Mouse (Mus musculus): Measurements from ENCODE around the gene Sohlh2.
"Not testable (repeated sequence)": the region's sequence is repeated elsewhere in the genome, so short reads cannot be mapped to it uniquely, and the experiment has no call there.

Gene Sohlh2

GRCm38 (mm10) chr3:55181766-55182165, at the start of gene Sohlh2:
Sohlh2 (plus strand) TSS chr3:55182028.
- DNase-seq (ENCODE audit: low read depth), result no peak

DNA sequence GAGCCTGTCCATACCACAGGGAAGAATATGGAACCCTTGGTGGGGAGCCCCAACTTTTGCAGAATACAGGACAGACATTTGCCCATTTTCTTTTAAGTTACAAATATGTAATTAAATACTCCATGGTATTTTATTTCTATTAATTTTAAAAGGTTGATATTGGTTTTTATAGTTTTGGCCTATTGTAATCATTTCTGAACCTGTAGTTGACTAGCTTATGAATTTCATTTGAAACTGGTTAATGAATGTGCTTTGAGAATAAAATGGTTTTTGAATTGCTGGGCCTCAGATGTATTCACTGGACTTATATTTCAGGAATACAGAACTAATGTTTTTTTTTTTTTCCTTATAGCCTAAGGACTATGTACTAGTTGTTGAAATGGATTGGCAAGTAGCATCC, 44.8 kb upstream of the Sohlh2 start, which contains the start of gene Ccdc169:
Ccdc169 (plus strand) TSS at position 301 of the 400 bp plus-strand sequence.
- DNase-seq (ENCODE audit: low read depth), result no peak

- DNase-seq (ENCODE audit: low read depth), result no peak
Measured at GRCm38 (mm10) chr3:55139837-55140236, 42.0 kb upstream of the Sohlh2 start.

DNA sequence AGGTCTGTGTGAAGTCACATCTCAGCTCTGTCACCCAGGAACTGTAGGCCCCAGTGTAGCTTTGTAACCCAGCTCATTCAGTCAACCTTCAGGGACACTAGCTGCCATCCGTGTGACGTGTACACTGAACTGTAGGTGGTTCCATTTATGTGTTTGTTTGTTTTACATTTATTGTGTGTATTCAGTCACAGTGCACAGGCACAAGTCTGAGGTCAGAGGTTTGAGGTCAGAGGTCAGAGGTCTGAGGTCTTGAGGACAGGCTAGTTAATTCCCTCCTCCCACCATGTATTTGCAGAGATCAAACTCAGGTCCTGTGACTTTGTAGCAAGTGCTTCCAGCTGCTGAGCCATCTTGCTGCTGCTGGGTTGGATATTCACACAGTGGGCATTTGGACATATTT, 40.4 kb upstream of the Sohlh2 start:
- no peak for DNase-seq (ENCODE audit: low read depth)

DNA sequence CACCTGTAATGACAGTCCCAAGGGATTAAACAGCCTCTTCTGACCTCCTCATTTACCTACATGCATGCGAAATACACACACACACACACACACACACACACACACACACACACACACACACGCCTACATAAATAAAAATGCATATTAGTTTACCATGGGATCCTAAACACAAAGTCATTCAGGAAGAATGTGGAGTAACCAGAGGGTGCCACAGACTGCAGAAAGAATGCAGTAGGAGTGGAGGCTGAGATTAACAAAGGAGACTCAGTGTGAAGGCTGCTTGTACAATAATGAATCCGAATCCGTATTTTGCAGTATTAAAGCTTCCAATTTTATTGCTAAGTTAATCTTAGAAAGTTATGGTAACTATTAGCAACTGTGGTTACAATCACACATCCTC, 36.9 kb upstream of the Sohlh2 start:
- no peak for DNase-seq (ENCODE audit: low read depth)

DNA sequence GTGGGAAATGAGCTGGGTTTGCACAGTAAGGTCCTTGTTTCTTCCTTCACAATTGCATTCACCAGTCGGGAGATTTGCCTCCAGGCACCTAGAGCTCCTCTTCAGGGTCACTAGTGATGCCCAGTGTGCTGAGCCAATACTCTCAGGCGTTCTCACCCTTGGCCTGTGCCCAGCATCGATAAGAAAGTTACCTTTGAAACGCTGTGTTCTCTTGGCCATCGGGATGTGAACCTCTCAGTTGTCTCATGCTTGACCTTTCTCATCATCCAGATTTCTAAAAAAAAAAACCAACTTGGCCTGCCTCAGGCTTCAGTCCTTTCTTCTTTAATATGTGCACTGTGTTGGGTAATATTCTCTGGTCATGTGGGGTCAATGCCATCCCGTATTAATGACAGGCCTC, 35.4 kb upstream of the Sohlh2 start:
- DNase-seq (ENCODE audit: low read depth), result no peak

DNA sequence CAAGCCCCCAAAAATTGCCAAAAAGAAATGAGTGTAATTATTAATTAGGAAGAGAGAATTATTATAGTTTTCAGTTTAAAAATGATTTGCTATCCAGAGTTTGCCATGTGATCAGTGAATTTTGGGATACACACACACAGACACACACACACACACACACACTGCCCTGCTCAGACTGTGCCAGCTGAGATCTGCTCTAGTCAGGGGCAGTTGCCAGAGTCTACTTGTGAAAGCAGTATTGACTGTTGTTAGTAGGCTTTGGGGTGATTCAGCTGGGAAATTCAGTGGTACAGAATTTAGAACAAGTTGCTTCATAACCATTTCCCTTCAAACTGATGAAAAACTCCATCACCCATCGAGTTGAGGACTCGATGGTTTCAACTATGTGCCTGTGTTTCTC, 34.7 kb upstream of the Sohlh2 start:
- DNase-seq (ENCODE audit: low read depth), result no peak

DNA sequence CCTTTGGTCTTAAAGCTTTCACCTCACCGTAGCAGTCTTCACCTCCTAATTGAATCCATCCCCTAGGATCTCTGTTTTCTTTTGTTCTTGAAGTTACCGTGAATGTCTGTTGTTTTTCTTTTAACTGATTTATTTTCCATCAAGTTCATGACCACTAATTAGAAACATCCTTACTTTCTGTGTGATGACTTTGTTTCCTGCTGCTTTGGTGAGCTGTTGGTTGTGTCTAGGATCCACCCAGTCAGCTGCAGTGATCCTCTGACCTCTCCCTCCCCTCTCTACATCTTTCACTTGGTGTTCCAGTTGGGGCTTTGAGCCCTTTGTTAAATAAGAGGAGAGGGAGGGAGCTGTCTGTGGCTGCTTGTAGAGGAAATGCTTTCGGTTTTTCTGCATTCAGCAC, 33.7 kb upstream of the Sohlh2 start:
- DNase-seq (ENCODE audit: low read depth), result no peak

- peak; percentile 50 for DNase-seq (ENCODE audit: low read depth)
Measured at GRCm38 (mm10) chr3:55151656-55152433, 30.0 kb upstream of the Sohlh2 start.

DNA sequence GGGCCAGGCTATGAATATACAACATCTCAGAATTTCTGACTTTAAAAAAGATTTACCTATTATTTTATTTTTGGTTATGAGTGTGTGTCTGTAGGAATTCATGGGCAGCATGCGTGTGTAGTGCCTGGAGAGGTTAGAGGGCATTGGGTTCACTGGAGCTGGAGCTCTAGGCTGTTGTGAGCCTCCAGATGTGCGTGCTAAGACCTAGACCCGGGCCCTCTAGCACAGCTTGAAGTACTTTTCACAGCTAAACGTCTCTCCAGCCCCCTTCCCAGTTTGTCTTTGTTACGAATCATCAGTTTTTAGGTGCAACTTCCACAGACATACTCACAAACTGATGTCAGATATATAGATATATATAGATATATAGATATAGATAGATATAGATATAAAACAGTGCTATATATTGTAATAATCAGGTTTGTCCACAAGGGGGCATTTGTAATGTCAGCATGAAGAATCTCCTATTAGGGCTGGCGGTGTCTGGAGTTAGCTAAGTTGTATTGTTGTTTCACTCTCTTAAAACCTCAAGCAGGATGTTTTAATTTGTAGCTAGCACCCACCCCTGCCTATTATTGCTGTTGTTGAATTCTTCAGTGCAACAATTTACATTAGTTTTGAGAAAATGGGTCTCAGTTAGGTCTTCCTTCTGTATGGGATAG, 29.0 kb upstream of the Sohlh2 start:
- peak; percentile 62 for DNase-seq (ENCODE audit: low read depth)

GRCm38 (mm10) chr3:55154163-55154562, 27.7 kb upstream of the Sohlh2 start:
- no peak for DNase-seq (ENCODE audit: low read depth)

DNA sequence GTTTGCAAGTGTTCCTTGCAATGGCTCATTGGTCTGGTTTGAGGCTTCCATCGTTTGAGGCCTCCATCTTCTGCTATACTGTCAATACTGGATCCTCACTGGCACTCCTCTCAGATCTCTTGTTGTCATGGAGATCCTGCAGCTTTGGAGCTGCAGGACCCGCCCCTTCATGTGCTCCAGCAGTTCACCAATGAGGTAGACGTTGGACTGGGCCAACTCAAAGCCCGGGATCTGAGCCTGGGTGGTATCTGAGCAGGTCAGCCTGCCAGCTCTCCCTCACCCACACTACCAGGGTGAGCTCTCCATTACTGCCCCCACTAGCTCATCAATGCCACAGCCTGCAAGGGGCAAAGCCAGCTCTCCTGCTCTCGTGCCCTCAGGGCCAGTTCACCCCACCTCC, 24.4 kb upstream of the Sohlh2 start:
- DNase-seq (ENCODE audit: low read depth), result no peak

GRCm38 (mm10) chr3:55161144-55161543, 20.7 kb upstream of the Sohlh2 start:
- DNase-seq (ENCODE audit: low read depth), result no peak

GRCm38 (mm10) chr3:55163510-55163909, 18.3 kb upstream of the Sohlh2 start:
- no peak for DNase-seq (ENCODE audit: low read depth)

DNA sequence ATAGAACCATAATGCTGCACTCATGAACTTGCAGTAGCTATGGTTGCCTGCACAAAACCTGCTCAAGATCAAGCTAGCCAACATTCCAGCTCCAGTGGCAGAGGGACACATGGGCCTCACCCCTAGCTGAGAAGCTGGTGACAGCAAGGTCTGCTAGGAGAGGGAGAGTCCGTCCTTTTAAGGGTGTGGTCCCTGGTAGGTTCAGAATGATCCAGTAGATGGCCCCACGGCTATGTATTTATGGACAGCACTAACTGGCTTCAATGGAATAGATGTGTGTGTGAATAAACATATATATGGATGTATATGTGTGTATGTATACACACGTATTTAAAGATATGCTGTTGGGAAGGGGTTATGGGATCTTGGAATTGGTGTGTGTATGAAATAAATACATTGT, 9.3 kb upstream of the Sohlh2 start:
- DNase-seq (ENCODE audit: low read depth), result no peak

DNA sequence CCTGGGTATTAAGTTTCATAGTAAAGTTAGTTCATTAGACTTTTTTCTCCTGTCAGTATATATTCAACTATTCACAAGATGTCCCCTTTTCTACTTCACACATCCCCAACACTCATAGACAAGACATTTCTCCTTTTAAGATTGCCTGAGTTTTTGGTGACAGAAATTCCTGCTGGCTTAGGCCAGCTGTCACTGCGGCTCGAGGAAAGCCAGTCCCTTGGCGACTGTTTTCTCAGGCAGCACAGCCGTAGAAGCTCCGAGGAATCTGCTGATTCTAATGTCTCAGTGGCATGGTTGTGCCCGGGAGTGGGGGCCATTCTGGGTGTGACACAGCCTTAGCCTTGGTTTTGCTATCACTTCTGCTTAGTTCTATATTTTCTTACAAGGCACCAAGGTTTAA, 4.6 kb upstream of the Sohlh2 start:
- DNase-seq (ENCODE audit: low read depth), result no peak

DNA sequence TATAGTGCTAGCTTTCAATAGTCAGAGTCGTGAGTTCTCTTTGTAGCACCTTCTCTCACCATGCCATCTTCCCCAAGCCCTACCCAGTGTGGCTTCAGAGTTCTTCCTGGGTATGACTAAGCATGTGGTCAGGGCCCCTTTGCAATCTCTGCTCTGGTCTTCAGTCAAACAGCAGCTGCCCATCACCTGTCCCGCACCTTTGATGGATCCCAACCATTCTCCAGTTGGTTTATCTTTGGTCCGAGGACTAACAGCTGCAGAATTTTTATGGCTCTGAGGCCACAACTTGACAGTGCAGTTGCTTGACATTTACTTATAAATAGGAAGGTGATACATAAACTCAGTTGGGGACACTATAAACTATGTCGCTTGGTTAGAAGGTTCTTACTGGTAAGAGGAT, 9.8 kb downstream of the Sohlh2 start:
- no peak for DNase-seq (ENCODE audit: low read depth)

DNA sequence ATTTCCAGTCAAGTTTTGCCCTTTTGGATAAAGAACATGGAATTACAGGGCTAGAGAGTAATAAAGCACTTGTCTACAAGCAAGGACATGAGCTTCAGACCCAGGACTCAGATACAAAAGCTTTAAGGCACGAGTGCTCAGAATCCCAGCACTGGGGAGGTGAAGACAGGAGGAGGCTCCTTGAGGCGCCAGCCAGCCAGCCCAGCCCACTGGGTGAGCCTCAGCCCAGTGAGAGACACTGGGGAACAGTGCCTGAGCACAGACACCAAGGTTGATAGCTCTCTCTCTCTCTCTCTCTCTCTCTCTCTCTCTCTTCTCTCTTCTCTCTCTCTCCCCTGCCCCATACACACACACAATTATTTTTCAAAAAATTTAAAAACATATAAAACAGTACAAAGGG, 11.5 kb downstream of the Sohlh2 start:
- DNase-seq (ENCODE audit: low read depth), result no peak

DNA sequence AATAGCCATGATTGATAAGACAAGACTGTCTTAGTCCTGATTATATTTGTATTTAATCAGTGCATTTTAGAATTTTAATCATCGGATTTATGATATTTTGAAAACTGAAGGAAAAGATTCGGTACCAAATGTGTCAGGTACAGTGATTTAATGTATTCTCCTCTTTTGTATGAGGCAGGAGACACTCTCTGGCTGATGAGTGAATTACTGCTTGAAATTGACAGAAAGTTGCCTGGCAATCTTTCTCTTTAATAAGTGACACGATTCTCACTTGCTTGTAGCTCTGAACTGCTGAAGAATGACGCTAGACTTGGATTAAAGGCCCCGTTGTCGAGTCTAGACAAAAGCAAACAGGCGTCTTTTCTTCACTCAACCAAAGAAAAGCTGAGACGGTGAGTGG, 13.0 kb downstream of the Sohlh2 start:
- no peak for DNase-seq (ENCODE audit: low read depth)

- DNase-seq (ENCODE audit: low read depth), result no peak
Measured at GRCm38 (mm10) chr3:55195581-55196327, 13.9 kb downstream of the Sohlh2 start.

DNA sequence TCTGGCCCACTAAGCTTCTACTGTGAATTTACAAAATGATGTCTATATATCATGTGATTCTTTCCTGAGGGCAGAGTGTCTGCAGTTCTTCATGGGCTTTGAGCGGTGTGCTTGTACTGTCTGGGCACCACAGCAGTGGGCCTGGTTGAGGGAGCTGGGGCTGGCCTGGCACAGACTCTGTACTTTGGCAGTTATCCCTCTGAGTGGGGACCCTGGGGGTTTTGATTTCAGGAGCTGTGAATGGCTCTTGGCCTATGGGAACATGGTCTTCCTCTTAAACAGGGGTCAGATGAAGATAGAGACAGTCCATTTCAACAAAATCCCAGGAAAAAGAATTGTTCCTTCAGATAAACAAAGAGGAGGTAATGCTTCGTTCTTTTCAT, 14.5 kb downstream of the Sohlh2 start:
- DNase-seq (ENCODE audit: low read depth), result no peak

- not testable (repeated sequence) for DNase-seq (ENCODE audit: low read depth)
Measured at GRCm38 (mm10) chr3:55203621-55204020, 21.8 kb downstream of the Sohlh2 start.

DNA sequence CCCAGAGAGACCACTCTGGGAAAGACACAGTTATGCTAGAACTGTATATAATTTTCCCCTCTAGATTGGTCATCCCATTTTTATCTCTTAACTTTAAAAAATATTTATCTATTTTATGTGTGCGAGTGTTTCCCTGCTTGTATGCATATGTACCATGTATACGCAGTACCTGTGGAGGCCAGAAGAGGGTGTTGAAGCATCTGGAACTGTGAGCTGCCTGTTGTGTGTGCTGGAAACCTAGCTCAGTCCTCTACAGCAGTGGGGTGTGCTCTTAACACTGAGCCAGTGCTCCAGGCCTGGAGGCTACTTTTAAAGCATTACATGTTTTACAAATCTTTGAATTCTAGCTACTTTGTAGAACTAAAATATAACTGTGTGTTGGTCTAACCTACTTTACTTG, 24.6 kb downstream of the Sohlh2 start:
- DNase-seq (ENCODE audit: low read depth), result no peak
